Mouse (Mus musculus) cortical plate, adult 2 months (tissue): Measurements from ENCODE around the gene Vstm4.

Experiments used
- CTCF ChIP-seq: fragments of 200-500 bp; IDR thresholded peaks from 2 replicates; pipeline ENCODE4 v1.5.1; 2011; ENCODE audit warnings: mild to moderate bottlenecking, control low read depth, low read length; ENCODE audit not compliant: insufficient read depth; ENCODE audit errors: extremely low read depth
- POLR2A ChIP-seq: fragments of 200-500 bp; IDR thresholded peaks from 2 replicates; pipeline ENCODE4 v1.6.1; 2011; ENCODE audit warnings: mild to moderate bottlenecking, low read length, control low read depth; ENCODE audit not compliant: insufficient read depth; ENCODE audit errors: extremely low read depth

DNA sequence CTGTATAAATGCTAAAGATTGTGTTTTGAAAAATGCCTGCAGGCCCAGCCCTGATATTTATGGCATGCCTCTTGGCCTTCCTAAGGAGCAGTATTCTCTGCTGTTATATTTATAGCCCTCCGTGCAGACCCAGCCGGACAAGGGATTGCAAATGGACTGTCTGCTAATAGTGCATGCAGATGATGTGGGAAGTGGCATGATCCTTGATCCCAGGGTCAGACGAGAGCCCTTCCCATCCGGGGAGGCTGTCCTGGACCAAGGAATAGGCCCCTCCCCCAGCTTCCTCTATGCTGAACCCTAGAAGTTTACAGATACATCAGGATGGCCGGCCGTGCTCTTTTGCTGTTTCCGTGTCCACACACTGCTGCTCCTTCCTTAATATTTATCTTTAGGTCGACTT lies 102.1 kb downstream of the Vstm4 start:
- TF ChIP-seq CTCF (no peak), POLR2A (no peak)
